Mouse (Mus musculus): ENCODE results near the gene Lrch4. TPM values are rescaled to one million over a fixed set of nuclear protein-coding genes. Genes with fewer than 3 reads are reported as not detected.
A peak's percentile ranks its signal among the peaks of the same experiment; 100 is the strongest.

Lrch4 gene
- polyA plus RNA-seq, 1 experiment from 2014 or later = 19.9 TPM

- ATAC-seq (ENCODE audit: low FRiP score) = no peak
- H3K4me1 ChIP-seq (replicated peaks) = peaks cover 16% of the 10 kb centered on the region
- no peaks in the 10 kb centered on the region for H3K9me3 ChIP-seq
- 0 out of 2 replicates have a peak overlapping the region, but pooled peaks have one; percentile 30 for H3K27ac ChIP-seq
- peaks cover 35% of the 10 kb centered on the region for H3K36me3 ChIP-seq
- H3K4me3 ChIP-seq = no peak overlapping the region
- WGBS = 72% methylated on average over 10 of the region's 10 CpGs
- no peaks in the 10 kb centered on the region for H3K27me3 ChIP-seq
- H3K4me2 ChIP-seq = no peak overlapping the region
- H3K9ac ChIP-seq = 0 out of 2 replicates have a peak overlapping the region, but pooled peaks have one; percentile 13
These were observed 40.0 kb downstream of the Lrch4 start for GRCm38 (mm10) chr5:137668971-137669370.

- Histone ChIP-seq H3K4me2 (no peak overlapping the region), H3K4me3 (no peak overlapping the region), H3K27me3 (no peaks in the 10 kb centered on the region), H3K9ac (no peak overlapping the region), H3K9me3 (no peaks in the 10 kb centered on the region), H3K36me3 (peaks cover 22% of the 10 kb centered on the region), H3K4me1 (replicated peaks) (peaks cover 16% of the 10 kb centered on the region), H3K27ac (no peak overlapping the region)
- 95% methylated on average over 1 of the region's 1 CpGs for WGBS
- no peak for ATAC-seq (ENCODE audit: low FRiP score)
These were observed 41.3 kb downstream of the Lrch4 start for GRCm38 (mm10) chr5:137670240-137670639.

- H3K9me3 ChIP-seq = no peaks in the 10 kb centered on the region
- no peaks in the 10 kb centered on the region for H3K27me3 ChIP-seq
- no peak overlapping the region for H3K4me2 ChIP-seq
- peaks cover 10% of the 10 kb centered on the region for H3K36me3 ChIP-seq
- 40% methylated on average over 9 of the region's 9 CpGs for WGBS
- H3K9ac ChIP-seq = 0 out of 2 replicates have a peak overlapping the region, but pooled peaks have one; percentile 46
- H3K27ac ChIP-seq = peak overlapping the region; percentile 56; the same call in 1 of the 2 replicates
- peaks cover 16% of the 10 kb centered on the region for H3K4me1 ChIP-seq (replicated peaks)
- ATAC-seq (ENCODE audit: low FRiP score) = no peak
- H3K4me3 ChIP-seq = no peak overlapping the region
These were observed 42.7 kb downstream of the Lrch4 start for GRCm38 (mm10) chr5:137671443-137672240.

- H3K4me3 ChIP-seq = no peak overlapping the region
- no peak overlapping the region for H3K4me2 ChIP-seq
- WGBS = 89% methylated on average over 5 of the region's 5 CpGs
- H3K36me3 ChIP-seq = peaks cover 3% of the 10 kb centered on the region
- H3K27me3 ChIP-seq = no peaks in the 10 kb centered on the region
- H3K9me3 ChIP-seq = no peaks in the 10 kb centered on the region
- ATAC-seq (ENCODE audit: low FRiP score) = no peak
- H3K9ac ChIP-seq = no peak overlapping the region
- peaks cover 16% of the 10 kb centered on the region for H3K4me1 ChIP-seq (replicated peaks)
- no peak overlapping the region for H3K27ac ChIP-seq
These were observed 43.4 kb downstream of the Lrch4 start for GRCm38 (mm10) chr5:137672361-137672760.

- 97% methylated on average over 6 of the region's 6 CpGs for WGBS
- H3K9me3 ChIP-seq = no peaks in the 10 kb centered on the region
These were observed 44.1 kb downstream of the Lrch4 start for GRCm38 (mm10) chr5:137673015-137673414.

GRCm38 (mm10) chr5:137674786-137675185 is 45.9 kb downstream of the Lrch4 start:
- Histone ChIP-seq H3K4me3 (no peak overlapping the region), H3K36me3 (no peaks in the 10 kb centered on the region), H3K27ac (no peak overlapping the region), H3K27me3 (no peaks in the 10 kb centered on the region), H3K9ac (no peak overlapping the region), H3K4me2 (no peak overlapping the region), H3K4me1 (replicated peaks) (peaks cover 16% of the 10 kb centered on the region), H3K9me3 (no peaks in the 10 kb centered on the region)
- 95% methylated on average over 8 of the region's 8 CpGs for WGBS
- ATAC-seq (ENCODE audit: low FRiP score) = no peak

More at GRCm38 (mm10) chr5:137673015-137673414, 44.1 kb downstream of the Lrch4 start:
- Histone ChIP-seq H3K27me3 (no peaks in the 10 kb centered on the region), H3K36me3 (no peaks in the 10 kb centered on the region), H3K9ac (no peak overlapping the region), H3K27ac (no peak overlapping the region), H3K4me3 (no peak overlapping the region), H3K4me1 (replicated peaks) (peaks cover 16% of the 10 kb centered on the region), H3K4me2 (no peak overlapping the region)
- ATAC-seq (ENCODE audit: low FRiP score) = no peak

GRCm38 (mm10) chr5:137677859-137678258 is 48.9 kb downstream of the Lrch4 start:
- 96% methylated on average over 8 of the region's 8 CpGs for WGBS
- Histone ChIP-seq H3K4me3 (no peak overlapping the region), H3K4me2 (no peak overlapping the region), H3K4me1 (replicated peaks) (peaks cover 12% of the 10 kb centered on the region), H3K9me3 (no peaks in the 10 kb centered on the region), H3K9ac (no peak overlapping the region), H3K27me3 (no peaks in the 10 kb centered on the region), H3K36me3 (0 out of 2 replicates have a peak, but pooled peaks cover 3% of the 10 kb centered on the region), H3K27ac (no peak overlapping the region)
- ATAC-seq (ENCODE audit: low FRiP score) = no peak

GRCm38 (mm10) chr5:137678736-137679135 is 49.8 kb downstream of the Lrch4 start:
- H3K27ac ChIP-seq = no peak overlapping the region
- no peaks in the 10 kb centered on the region for H3K27me3 ChIP-seq
- no peak overlapping the region for H3K4me2 ChIP-seq
- no peak overlapping the region for H3K9ac ChIP-seq
- 0 out of 2 replicates have a peak, but pooled peaks cover 3% of the 10 kb centered on the region for H3K36me3 ChIP-seq
- 93% methylated on average over 3 of the region's 3 CpGs for WGBS
- peaks cover 21% of the 10 kb centered on the region for H3K4me1 ChIP-seq (replicated peaks)
- H3K9me3 ChIP-seq = no peaks in the 10 kb centered on the region
- ATAC-seq (ENCODE audit: low FRiP score) = no peak
- no peak overlapping the region for H3K4me3 ChIP-seq

- no peak overlapping the region for H3K4me2 ChIP-seq
- no peak overlapping the region for H3K27ac ChIP-seq
- WGBS = 82% methylated on average over 4 of the region's 4 CpGs
- H3K4me3 ChIP-seq = no peak overlapping the region
- H3K27me3 ChIP-seq = no peaks in the 10 kb centered on the region
- H3K9ac ChIP-seq = no peak overlapping the region
- no peaks in the 10 kb centered on the region for H3K9me3 ChIP-seq
- peaks cover 23% of the 10 kb centered on the region for H3K4me1 ChIP-seq (replicated peaks)
- no peak for ATAC-seq (ENCODE audit: low FRiP score)
- 0 out of 2 replicates have a peak, but pooled peaks cover 3% of the 10 kb centered on the region for H3K36me3 ChIP-seq
These were observed 50.8 kb downstream of the Lrch4 start for GRCm38 (mm10) chr5:137679726-137680125.

GRCm38 (mm10) chr5:137682526-137682925 is 53.6 kb downstream of the Lrch4 start:
- no peaks in the 10 kb centered on the region for H3K9me3 ChIP-seq
- no peak overlapping the region for H3K27ac ChIP-seq
- 79% methylated on average over 6 of the region's 6 CpGs for WGBS
- peak overlapping the region; percentile 19 for H3K4me2 ChIP-seq
- ATAC-seq (ENCODE audit: low FRiP score) = no peak
- H3K36me3 ChIP-seq = 0 out of 2 replicates have a peak, but pooled peaks cover 3% of the 10 kb centered on the region
- H3K4me3 ChIP-seq = no peak overlapping the region
- H3K27me3 ChIP-seq = no peaks in the 10 kb centered on the region
- peaks cover 23% of the 10 kb centered on the region for H3K4me1 ChIP-seq (replicated peaks)
- no peak overlapping the region for H3K9ac ChIP-seq

GRCm38 (mm10) chr5:137683388-137684293 is 54.7 kb downstream of the Lrch4 start:
- peak overlapping the region; percentile 66 for H3K4me3 ChIP-seq
- H3K9ac ChIP-seq = peak overlapping the region; percentile 79
- peak; percentile 27 for ATAC-seq (ENCODE audit: low FRiP score)
- peak overlapping the region; percentile 85 for H3K27ac ChIP-seq
- no peaks in the 10 kb centered on the region for H3K27me3 ChIP-seq
- 0 out of 2 replicates have a peak, but pooled peaks cover 3% of the 10 kb centered on the region for H3K36me3 ChIP-seq
- peak overlapping the region; percentile 85 for H3K4me2 ChIP-seq
- no peaks in the 10 kb centered on the region for H3K9me3 ChIP-seq
- peaks cover 23% of the 10 kb centered on the region for H3K4me1 ChIP-seq (replicated peaks)
- WGBS = 14% methylated on average over 28 of the region's 28 CpGs

Measured in hindbrain, embryonic 13.5 days (tissue).